Mouse (Mus musculus) kidney, embryonic 14.5 days (tissue): ENCODE data around the gene Serpine3. TPM values are rescaled to one million over a fixed set of nuclear protein-coding genes. Genes with fewer than 3 reads are reported as not detected.
"Not testable (repeated sequence)": the region's sequence is repeated elsewhere in the genome, so short reads cannot be mapped to it uniquely, and the experiment has no call there.

Experiments used
- ATAC-seq: fragments of 200-750 bp; cut with Nextera tagmentation; 2 replicates; pipeline ENCODE4 v1.8.0; 2017; ENCODE audit warnings: moderate number of reproducible peaks, mild to moderate bottlenecking, moderate TSS enrichment, moderate library complexity; ENCODE audit not compliant: low FRiP score, low TSS enrichment
- H3K27ac ChIP-seq: fragments of 300-500 bp; sonication (generic); 2 replicates; pipeline ENCODE4 v1.5.1; 2014; ENCODE audit warnings: low read depth, mild to moderate bottlenecking, low read length, moderate library complexity, mixed read lengths
- H3K27me3 ChIP-seq: fragments of 300-500 bp; sonication (generic); 2 replicates; pipeline ENCODE4 v1.6.1; 2014; ENCODE audit warnings: mild to moderate bottlenecking, low read length; ENCODE audit not compliant: control insufficient read depth, insufficient read depth
- H3K36me3 ChIP-seq: fragments of 300-500 bp; sonication (generic); 2 replicates; pipeline ENCODE4 v1.6.1; 2014; ENCODE audit warnings: low read length, mixed read lengths; ENCODE audit not compliant: control insufficient read depth, insufficient read depth
- H3K4me1 ChIP-seq: fragments of 300-500 bp; sonication (generic); 2 replicates; pipeline ENCODE4 v1.6.1; 2014; ENCODE audit warnings: low read length, mixed read lengths; ENCODE audit not compliant: control insufficient read depth, insufficient read depth
- H3K4me2 ChIP-seq: fragments of 300-500 bp; sonication (generic); replicated peaks from 2 replicates; pipeline ENCODE4 v1.6.1; 2014; ENCODE audit warnings: low read depth, mild to moderate bottlenecking, low read length
- H3K4me3 ChIP-seq: fragments of 300-500 bp; sonication (generic); 2 replicates; pipeline ENCODE4 v1.5.1; 2014; ENCODE audit warnings: mild to moderate bottlenecking, low read length
- H3K9ac ChIP-seq: fragments of 300-500 bp; sonication (generic); 2 replicates; pipeline ENCODE4 v1.6.1; 2014; ENCODE audit warnings: low read depth, mild to moderate bottlenecking, low read length, moderate library complexity
- H3K9me3 ChIP-seq: fragments of 300-500 bp; sonication (generic); 2 replicates; pipeline ENCODE4 v1.6.1; 2016; ENCODE audit warnings: low read length; ENCODE audit not compliant: control insufficient read depth
- WGBS: fragments of 180-500 bp; shearing (Covaris S2); extraction: QIAGEN DNeasy Blood & Tissue Kit; methylation state at CpG from one replicate; pipeline ENCODE4 v1.1.7; 2014; 5-methylcytosine and 5-hydroxymethylcytosine counted together
- polyA plus RNA-seq: library from polyadenylated mRNA; unstranded; fragments of >200 nt; fragmentation: Nextera tagmentation; extraction: Ambion mirVana; gene quantifications from 2 replicates; pipeline ENCODE4 v1.2.1, GENCODE M21; 2014

The Serpine3 gene
- not detected in 2 replicates for polyA plus RNA-seq

- Histone ChIP-seq H3K27me3 (no peaks in the 10 kb centered on the region), H3K4me2 (no peak within 1 kb of the TSS), H3K4me1 (no peaks in the 10 kb centered on the region), H3K36me3 (no peaks in the 10 kb centered on the region), H3K27ac (no peak within 1 kb of the TSS), H3K9ac (no peak within 1 kb of the TSS), H3K9me3 (no peaks in the 10 kb centered on the region), H3K4me3 (no peak within 1 kb of the TSS)
- 80% methylated on average over 8 of the region's 8 CpGs for WGBS
- no peak for ATAC-seq
Measured at GRCm38 (mm10) chr14:62663367-62663766, at the start of gene Serpine3. TSS of gene Serpine3 (plus strand) at chr14:62663667.

GRCm38 (mm10) chr14:62622393-62622792 is 41.1 kb upstream of the Serpine3 start:
- 81% methylated on average over 3 of the region's 3 CpGs for WGBS
- H3K4me2 ChIP-seq, result no peak overlapping the region
- no peaks in the 10 kb centered on the region for H3K27me3 ChIP-seq

GRCm38 (mm10) chr14:62627951-62628350 is 35.5 kb upstream of the Serpine3 start:
- Histone ChIP-seq H3K4me1 (no peaks in the 10 kb centered on the region), H3K9ac (no peak overlapping the region), H3K36me3 (no peaks in the 10 kb centered on the region), H3K27me3 (no peaks in the 10 kb centered on the region), H3K27ac (no peak overlapping the region), H3K4me2 (no peak overlapping the region), H3K4me3 (no peak overlapping the region), H3K9me3 (no peaks in the 10 kb centered on the region)
- WGBS, result 96% methylated on average over 5 of the region's 5 CpGs
- no peak for ATAC-seq

More at GRCm38 (mm10) chr14:62622393-62622792, 41.1 kb upstream of the Serpine3 start:
- Histone ChIP-seq H3K4me1 (no peaks in the 10 kb centered on the region), H3K9ac (no peak overlapping the region; the same call in 1 of the 2 replicates), H3K9me3 (no peaks in the 10 kb centered on the region), H3K36me3 (no peaks in the 10 kb centered on the region), H3K4me3 (no peak overlapping the region), H3K27ac (no peak overlapping the region)
- no peak for ATAC-seq

- Histone ChIP-seq H3K4me1 (peaks cover 7% of the 10 kb centered on the region), H3K4me3 (no peak overlapping the region), H3K4me2 (no peak overlapping the region), H3K36me3 (no peaks in the 10 kb centered on the region), H3K27me3 (no peaks in the 10 kb centered on the region), H3K9ac (no peak overlapping the region), H3K9me3 (no peaks in the 10 kb centered on the region), H3K27ac (0 out of 2 replicates have a peak overlapping the region, but pooled peaks have one; percentile 17)
- 24% methylated on average over 9 of the region's 9 CpGs for WGBS
- ATAC-seq, result peak; percentile 35; the same call in 1 of the 2 replicates
Measured at GRCm38 (mm10) chr14:62637436-62638344, 25.8 kb upstream of the Serpine3 start.

GRCm38 (mm10) chr14:62638345-62638702 is 25.1 kb upstream of the Serpine3 start:
- H3K27ac ChIP-seq, result no peak overlapping the region
- H3K9me3 ChIP-seq, result no peaks in the 10 kb centered on the region

GRCm38 (mm10) chr14:62639111-62639510 is 24.4 kb upstream of the Serpine3 start:
- H3K9ac ChIP-seq, result no peak overlapping the region
- no peaks in the 10 kb centered on the region for H3K27me3 ChIP-seq
- H3K4me2 ChIP-seq, result no peak overlapping the region
- no peak overlapping the region for H3K27ac ChIP-seq
- WGBS, result 64% methylated on average over 6 of the region's 6 CpGs
- H3K4me1 ChIP-seq, result peaks cover 7% of the 10 kb centered on the region
- H3K9me3 ChIP-seq, result no peaks in the 10 kb centered on the region
- ATAC-seq, result no peak
- H3K4me3 ChIP-seq, result no peak overlapping the region
- H3K36me3 ChIP-seq, result no peaks in the 10 kb centered on the region

More at GRCm38 (mm10) chr14:62638345-62638702, 25.1 kb upstream of the Serpine3 start:
- Histone ChIP-seq H3K9ac (no peak overlapping the region), H3K4me2 (no peak overlapping the region), H3K36me3 (no peaks in the 10 kb centered on the region), H3K27me3 (no peaks in the 10 kb centered on the region), H3K4me1 (peaks cover 7% of the 10 kb centered on the region), H3K4me3 (no peak overlapping the region)
- WGBS, result 47% methylated on average over 6 of the region's 6 CpGs
- ATAC-seq, result no peak

GRCm38 (mm10) chr14:62639551-62639950 is 23.9 kb upstream of the Serpine3 start:
- no peak for ATAC-seq
- no peaks in the 10 kb centered on the region for H3K36me3 ChIP-seq

GRCm38 (mm10) chr14:62640396-62640795 is 23.1 kb upstream of the Serpine3 start:
- Histone ChIP-seq H3K4me3 (no peak overlapping the region), H3K4me2 (no peak overlapping the region), H3K9me3 (no peaks in the 10 kb centered on the region), H3K27ac (no peak overlapping the region), H3K36me3 (no peaks in the 10 kb centered on the region), H3K9ac (no peak overlapping the region), H3K27me3 (no peaks in the 10 kb centered on the region), H3K4me1 (peaks cover 7% of the 10 kb centered on the region)
- ATAC-seq, result no peak
- 71% methylated on average over 4 of the region's 4 CpGs for WGBS

More at GRCm38 (mm10) chr14:62639551-62639950, 23.9 kb upstream of the Serpine3 start:
- H3K4me2 ChIP-seq, result no peak overlapping the region
- WGBS, result 90% methylated on average over 5 of the region's 5 CpGs
- H3K4me3 ChIP-seq, result no peak overlapping the region
- H3K9ac ChIP-seq, result no peak overlapping the region
- no peak overlapping the region for H3K27ac ChIP-seq
- H3K27me3 ChIP-seq, result no peaks in the 10 kb centered on the region
- H3K9me3 ChIP-seq, result no peaks in the 10 kb centered on the region
- H3K4me1 ChIP-seq, result peaks cover 7% of the 10 kb centered on the region

GRCm38 (mm10) chr14:62642368-62642767 is 21.1 kb upstream of the Serpine3 start:
- not testable (repeated sequence) for H3K36me3 ChIP-seq, H3K9ac ChIP-seq, ATAC-seq, H3K4me2 ChIP-seq, H3K4me1 ChIP-seq, H3K4me3 ChIP-seq, H3K27ac ChIP-seq, H3K9me3 ChIP-seq, H3K27me3 ChIP-seq
- 83% methylated on average over 6 of the region's 7 CpGs for WGBS
